Mouse (Mus musculus) lung, postnatal 0 days (tissue): ENCODE results near the gene Fcgbp.

Experiments
- CTCF ChIP-seq: IDR thresholded peaks from 2 replicates; pipeline ENCODE4 v1.5.1; 2016; ENCODE audit warnings: antibody characterized with exemption, mild to moderate bottlenecking
- EP300 ChIP-seq: IDR thresholded peaks from 2 replicates; pipeline ENCODE4 v1.6.1; 2016; ENCODE audit warnings: antibody characterized with exemption, mild to moderate bottlenecking, control low read depth

DNA sequence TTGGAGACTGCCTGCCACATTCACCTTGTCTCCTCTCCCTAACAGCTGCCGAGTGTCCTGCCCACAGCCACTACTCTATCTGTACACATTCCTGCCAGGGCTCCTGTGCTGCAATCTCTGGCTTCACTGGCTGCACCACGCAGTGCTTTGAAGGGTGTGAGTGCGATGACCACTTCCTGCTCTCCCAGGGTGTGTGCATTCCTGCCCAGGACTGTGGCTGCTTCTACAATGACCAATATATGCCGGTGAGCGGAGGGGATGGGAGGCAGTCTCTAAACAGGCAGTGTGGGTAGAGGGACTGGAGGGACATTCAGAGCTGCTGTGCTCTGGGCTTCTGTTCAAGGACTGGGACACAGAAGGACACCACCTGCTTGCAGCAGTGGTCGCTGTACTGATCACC is 88.3 kb downstream of the Fcgbp start:
- TF ChIP-seq CTCF (no peak), EP300 (no peak)
